Mouse (Mus musculus) MEL (cell line): Measurements from ENCODE around the gene Cdk2ap1. TPM values are rescaled to one million over a fixed set of nuclear protein-coding genes. Genes with fewer than 3 reads are reported as not detected.

Experiments
- DNase-seq: peaks from one replicate; pipeline ENCODE4 v3.0.0; 2011; ENCODE audit warnings: low read depth, low spot score
- H3K27ac ChIP-seq: 2 replicates; pipeline ENCODE4 v1.5.1; 2012; ENCODE audit warnings: low read depth, mild to moderate bottlenecking, control low read depth, low read length, moderate library complexity; ENCODE audit not compliant: control insufficient read depth
- H3K27me3 ChIP-seq, 2 experiments: fragments of 150-350 bp in 1 of 2; sonication (generic) in 1 of 2; 2 replicates each; pipeline ENCODE4 v1.6.1; 2012; ENCODE audit warnings: low read length in 2 of 2, mild to moderate bottlenecking in 2 of 2, improper control_type of control experiment in 1 of 2, moderate library complexity in 1 of 2; ENCODE audit not compliant: insufficient read depth in 2 of 2, control insufficient read depth in 1 of 2
- H3K36me3 ChIP-seq, 2 experiments: 2 replicates each; pipeline ENCODE4 v1.6.1; 2012 to 2014; ENCODE audit warnings: low read length in 2 of 2, improper control_type of control experiment in 1 of 2, inconsistent platforms in 1 of 2, mild to moderate bottlenecking in 1 of 2; ENCODE audit not compliant: insufficient read depth in 2 of 2, control insufficient read depth in 1 of 2
- H3K4me1 ChIP-seq, 2 experiments: fragments of 150-350 bp in 1 of 2; sonication (generic) in 1 of 2; 2 replicates each; pipeline ENCODE4 v1.6.1; 2012; ENCODE audit warnings: low read length in 2 of 2, improper control_type of control experiment in 1 of 2, mild to moderate bottlenecking in 1 of 2; ENCODE audit not compliant: insufficient read depth in 2 of 2, control insufficient read depth in 1 of 2
- H3K4me3 ChIP-seq, 2 experiments: fragments of 150-350 bp in 1 of 2; sonication (generic) in 1 of 2; 2 replicates each; pipeline ENCODE4 v1.5.1; 2012; ENCODE audit warnings: low read depth in 2 of 2, low read length in 2 of 2, mild to moderate bottlenecking in 2 of 2, moderate library complexity in 2 of 2, control low read depth in 1 of 2, improper control_type of control experiment in 1 of 2; ENCODE audit not compliant: control insufficient read depth in 1 of 2, insufficient read depth in 1 of 2
- H3K79me2 ChIP-seq: 2 replicates; pipeline ENCODE4 v1.6.1; 2012; ENCODE audit warnings: mild to moderate bottlenecking, low read length, moderate library complexity; ENCODE audit not compliant: control insufficient read depth, poor library complexity, insufficient read depth
- H3K9ac ChIP-seq: 2 replicates; pipeline ENCODE4 v1.6.1; 2012; ENCODE audit warnings: low read depth, mild to moderate bottlenecking, control low read depth, low read length, moderate library complexity; ENCODE audit not compliant: control insufficient read depth, poor library complexity, severe bottlenecking
- H3K9me3 ChIP-seq: fragments of 150-350 bp; sonication (generic); replicated peaks from 2 replicates; pipeline ENCODE4 v1.6.1; 2012; ENCODE audit warnings: mild to moderate bottlenecking, low read length, improper control_type of control experiment, moderate library complexity; ENCODE audit not compliant: insufficient read depth
- CTCF ChIP-seq, 3 experiments: IDR thresholded peaks in 2 of 3; conservative IDR thresholded peaks in 1 of 3; 2 replicates each; pipeline ENCODE4 v1.5.1; 2011 to 2012; ENCODE audit warnings: low read length in 3 of 3, low read depth in 2 of 3, mild to moderate bottlenecking in 2 of 3, improper control_type of control experiment in 1 of 3, inconsistent platforms in 1 of 3, mixed read lengths in 1 of 3, moderate library complexity in 1 of 3; ENCODE audit not compliant: control insufficient read depth in 1 of 3, insufficient read depth in 1 of 3, poor library complexity in 1 of 3, severe bottlenecking in 1 of 3
- E2F4 ChIP-seq: IDR thresholded peaks from 2 replicates; pipeline ENCODE4 v1.6.1; 2011; ENCODE audit warnings: low read depth, low read length, improper control_type of control experiment, borderline replicate concordance
- ETS1 ChIP-seq: IDR thresholded peaks from 2 replicates; pipeline ENCODE4 v1.6.1; 2012; ENCODE audit warnings: low read depth, mild to moderate bottlenecking, inconsistent platforms, low read length, improper control_type of control experiment, moderate library complexity
- JUND ChIP-seq: IDR thresholded peaks from 2 replicates; pipeline ENCODE4 v1.6.1; 2011; ENCODE audit warnings: low read depth, mild to moderate bottlenecking, improper control_type of control experiment, low read length
- MEF2A ChIP-seq: IDR thresholded peaks from 2 replicates; pipeline ENCODE4 v1.6.1; 2014; ENCODE audit warnings: low read depth, mild to moderate bottlenecking, inconsistent platforms, low read length, improper control_type of control experiment; ENCODE audit not compliant: poor library complexity, insufficient replicate concordance, severe bottlenecking; ENCODE audit errors: extremely low read depth
- MXI1 ChIP-seq: IDR thresholded peaks from 2 replicates; pipeline ENCODE4 v1.6.1; 2011; ENCODE audit warnings: mild to moderate bottlenecking, low read depth, low read length, improper control_type of control experiment
- NELFE ChIP-seq: IDR thresholded peaks from 2 replicates; pipeline ENCODE4 v1.6.1; 2011; ENCODE audit warnings: low read depth, low read length, improper control_type of control experiment
- POLR2AphosphoS2 ChIP-seq: IDR thresholded peaks from 2 replicates; pipeline ENCODE4 v1.6.1; 2011; ENCODE audit warnings: low read length, improper control_type of control experiment
- RCOR1 ChIP-seq: IDR thresholded peaks from 2 replicates; pipeline ENCODE4 v1.6.1; 2012; ENCODE audit warnings: low read depth, mild to moderate bottlenecking, inconsistent platforms, low read length, improper control_type of control experiment
- SIN3A ChIP-seq: IDR thresholded peaks from 2 replicates; pipeline ENCODE4 v1.6.1; 2012; ENCODE audit warnings: low read length, improper control_type of control experiment, inconsistent platforms
- TAL1 ChIP-seq: IDR thresholded peaks from 2 replicates; pipeline ENCODE4 v1.6.1; 2012; ENCODE audit warnings: mild to moderate bottlenecking, inconsistent platforms, low read length, moderate library complexity, mixed read lengths
- TBP ChIP-seq: IDR thresholded peaks from 2 replicates; pipeline ENCODE4 v1.8.0; 2011; ENCODE audit warnings: low read depth, low read length, improper control_type of control experiment
- UBTF ChIP-seq: IDR thresholded peaks from 2 replicates; pipeline ENCODE4 v1.6.1; 2012; ENCODE audit warnings: low read depth, mild to moderate bottlenecking, inconsistent platforms, low read length, improper control_type of control experiment, moderate library complexity, borderline replicate concordance; ENCODE audit not compliant: insufficient read depth
- USF1 ChIP-seq: IDR thresholded peaks from 2 replicates; pipeline ENCODE4 v1.6.1; 2014; ENCODE audit warnings: low read depth, mild to moderate bottlenecking, inconsistent platforms, low read length, improper control_type of control experiment, moderate library complexity
- ZC3H11A ChIP-seq: IDR thresholded peaks from 2 replicates; pipeline ENCODE4 v1.6.1; 2012; ENCODE audit warnings: low read depth, mild to moderate bottlenecking, inconsistent platforms, low read length, improper control_type of control experiment
- polyA plus RNA-seq, 2 experiments: library from polyadenylated mRNA; stranded (reverse) in 1 of 2; unstranded in 1 of 2; fragments of >175 nt in 1 of 2; fragments of >200 nt in 1 of 2; gene quantifications; 2 replicates each; pipeline versions ENCODE4 v1.2.1 to v1.2.4; 2012; ENCODE audit warnings: low replicate concordance in 2 of 2, low read depth in 1 of 2; ENCODE audit not compliant: insufficient read length in 2 of 2, insufficient read depth in 1 of 2, missing spikeins in 1 of 2
- total RNA-seq: library from RNA; depleted of rRNA; stranded (reverse); fragments of 300-350 nt; gene quantifications from 2 replicates; pipeline ENCODE4 v1.2.3, GENCODE M21; 2012

Gene Cdk2ap1
- total and polyA plus RNA-seq, 3 experiments = 110 to 430 TPM; not detected in 1

- Histone ChIP-seq H3K36me3 (peaks cover 7 to 10% of the 10 kb centered on the region in 2 experiments), H3K4me3 (no peak overlapping the region), H3K9me3 (no peaks in the 10 kb centered on the region), H3K4me1 (peaks cover 2 to 11% of the 10 kb centered on the region in 2 experiments), H3K27me3 (no peaks in the 10 kb centered on the region), H3K27ac (no peak overlapping the region), H3K79me2 (peaks cover 45% of the 10 kb centered on the region), H3K9ac (no peak overlapping the region)
- DNase-seq = no peak
- TF ChIP-seq TBP (no peak), MEF2A (no peak), ZC3H11A (no peak), SIN3A (no peak), E2F4 (no peak), TAL1 (no peak), POLR2AphosphoS2 (no peak), UBTF (no peak), RCOR1 (no peak), JUND (no peak), CTCF (IDR thresholded peaks at IDR 0.05 in 2 of 3, conservative IDR thresholded peaks at IDR 0.05 in 1 of 3; ENCODE audit: control insufficient read depth in 1 of 3, insufficient read depth in 1 of 3, low read depth in 2 of 3, low read length in 3 of 3, poor library complexity in 1 of 3, severe bottlenecking in 1 of 3) (no peak), ETS1 (no peak), USF1 (no peak), MXI1 (no peak)
Observed at GRCm38 (mm10) chr5:124351604-124352003, 11.3 kb downstream of the Cdk2ap1 start.

- H3K36me3 ChIP-seq = peaks cover 7 to 10% of the 10 kb centered on the region in 2 experiments
- peaks cover 45% of the 10 kb centered on the region for H3K79me2 ChIP-seq
- H3K27ac ChIP-seq = no peak overlapping the region
- no peak overlapping the region for H3K9ac ChIP-seq
- TF ChIP-seq NELFE = no peak
- peaks cover 2 to 11% of the 10 kb centered on the region in 2 experiments for H3K4me1 ChIP-seq
- peak; percentile 44 for DNase-seq
- no peaks in the 10 kb centered on the region for H3K27me3 ChIP-seq
- H3K4me3 ChIP-seq = no peak overlapping the region
- H3K9me3 ChIP-seq = no peaks in the 10 kb centered on the region
Observed at GRCm38 (mm10) chr5:124351111-124351560, 11.7 kb downstream of the Cdk2ap1 start.

GRCm38 (mm10) chr5:124350350-124350749, 12.5 kb downstream of the Cdk2ap1 start:
- H3K9ac ChIP-seq = no peak overlapping the region
- peaks cover 7 to 10% of the 10 kb centered on the region in 2 experiments for H3K36me3 ChIP-seq
- H3K27ac ChIP-seq = no peak overlapping the region
- no peaks in the 10 kb centered on the region for H3K9me3 ChIP-seq
- no peak overlapping the region for H3K4me3 ChIP-seq
- H3K79me2 ChIP-seq = peaks cover 45% of the 10 kb centered on the region
- H3K27me3 ChIP-seq = no peaks in the 10 kb centered on the region
- DNase-seq = no peak
- no peak for TF ChIP-seq USF1
- peaks cover 0 to 11% of the 10 kb centered on the region in 2 experiments; a peak in 3 of 4 replicates for H3K4me1 ChIP-seq
